ENCODE assay signal across 31 mouse cellular contexts in genomic region chr1:39434264-39434663, GRCm38 (mm10). TPM values are rescaled to one million over a fixed set of nuclear protein-coding genes. Genes with fewer than 3 reads are reported as not detected.
A peak's percentile ranks its signal among the peaks of the same experiment; 100 is the strongest.
DNase-seq lines count a peak whose midpoint lies in the region; ATAC-seq and TF ChIP-seq lines count a peak whose summit lies in the region.
"Had no signal": no experiment of that assay in that cellular context is flagged by ENCODE, and none has a peak within 500 bp of the region (broad histone marks: within the 10 kb centered on the region; RNA-seq: fewer than 3 reads in every experiment).

No protein-coding gene starts in this region.

- H3K4me3 ChIP-seq in intestine, postnatal 0 days (ENCODE audit: low read depth, low read length) = no peak overlapping the region
- H3K4me3 ChIP-seq in intestine, embryonic 15.5 days (replicated peaks) = no peak overlapping the region
- H3K4me3 ChIP-seq in liver, embryonic 14.5 days (ENCODE audit: insufficient read depth in 1 of 2, low read depth in 2 of 2, low read length in 2 of 2) = no peak overlapping the region
- H3K4me3 ChIP-seq in liver, embryonic 12.5 days = no peak overlapping the region
- H3K4me3 ChIP-seq in liver, postnatal 0 days (ENCODE audit: low read depth, low read length) = no peak overlapping the region
- H3K4me3 ChIP-seq: embryonic facial prominence, embryonic 10.5 days; embryonic facial prominence, embryonic 13.5 days; erythroblast, embryonic 14.5 days; forebrain, embryonic 12.5 days; forebrain, embryonic 15.5 days; heart, adult 2 months; heart, embryonic 10.5 days; heart, embryonic 13.5 days had no signal

- no peak overlapping the region for H3K27ac ChIP-seq in intestine, postnatal 0 days (ENCODE audit: low read depth, low read length)
- no peak overlapping the region for H3K27ac ChIP-seq in intestine, embryonic 15.5 days
- no peak overlapping the region for H3K27ac ChIP-seq in liver, embryonic 14.5 days
- H3K27ac ChIP-seq in liver, embryonic 12.5 days = no peak overlapping the region
- peak overlapping the region; percentile 97 for H3K27ac ChIP-seq in liver, postnatal 0 days (ENCODE audit: low read depth)
- H3K27ac ChIP-seq: embryonic facial prominence, embryonic 10.5 days; embryonic facial prominence, embryonic 13.5 days; forebrain, embryonic 12.5 days; forebrain, embryonic 15.5 days; heart, adult 2 months; heart, embryonic 10.5 days; heart, embryonic 13.5 days; hindbrain, embryonic 14.5 days had no signal

- no peaks in the 10 kb centered on the region for H3K27me3 ChIP-seq in intestine, postnatal 0 days (replicated peaks; ENCODE audit: control insufficient read depth, insufficient read depth, low read length)
- no peaks in the 10 kb centered on the region for H3K27me3 ChIP-seq in intestine, embryonic 15.5 days (replicated peaks)
- no peaks in the 10 kb centered on the region for H3K27me3 ChIP-seq in liver, embryonic 14.5 days (ENCODE audit: control insufficient read depth, insufficient read depth, low read length)
- no peaks in the 10 kb centered on the region for H3K27me3 ChIP-seq in liver, embryonic 12.5 days (replicated peaks)
- no peaks in the 10 kb centered on the region for H3K27me3 ChIP-seq in liver, postnatal 0 days (ENCODE audit: insufficient read depth, low read length)
- H3K27me3 ChIP-seq: CH12.LX; embryonic facial prominence, embryonic 13.5 days; forebrain, embryonic 12.5 days; forebrain, embryonic 15.5 days; heart, embryonic 13.5 days; Patski had no signal

- no peak for TF ChIP-seq CTCF in intestine, postnatal 0 days (IDR thresholded peaks at IDR 0.05; ENCODE audit: low read depth)
- TF ChIP-seq CTCF in liver, embryonic 14.5 days (IDR thresholded peaks at IDR 0.05; ENCODE audit: low read depth) = no peak
- TF ChIP-seq CTCF in liver, postnatal 0 days (IDR thresholded peaks at IDR 0.05; ENCODE audit: low read depth) = no peak

- peak overlapping the region; percentile 37 for H3K4me2 ChIP-seq in intestine, postnatal 0 days (replicated peaks; ENCODE audit: low read depth)
- no peak overlapping the region for H3K4me2 ChIP-seq in intestine, embryonic 15.5 days (replicated peaks)
- H3K4me2 ChIP-seq in liver, embryonic 14.5 days (ENCODE audit: low read depth) = peak overlapping the region; percentile 4; the same call in 1 of the 2 replicates
- no peak overlapping the region for H3K4me2 ChIP-seq in liver, embryonic 12.5 days
- H3K4me2 ChIP-seq in liver, postnatal 0 days (ENCODE audit: low read depth, low read length) = peak overlapping the region; percentile 55
- H3K4me2 ChIP-seq: embryonic facial prominence, embryonic 13.5 days; forebrain, embryonic 12.5 days; forebrain, embryonic 15.5 days; heart, embryonic 13.5 days; hindbrain, embryonic 14.5 days had no signal

- 58% methylated on average over 6 of the region's 6 CpGs for WGBS in intestine, postnatal 0 days
- 68% methylated on average over 6 of the region's 6 CpGs for WGBS in intestine, embryonic 15.5 days
- WGBS in liver, embryonic 14.5 days (ENCODE audit: insufficient replicate concordance) = 72% methylated on average over 6 of the region's 6 CpGs
- WGBS in liver, embryonic 12.5 days (ENCODE audit: insufficient replicate concordance) = 78% methylated on average over 6 of the region's 6 CpGs
- 52% methylated on average over 6 of the region's 6 CpGs for WGBS in liver, postnatal 0 days (ENCODE audit: insufficient replicate concordance)

- H3K4me1 ChIP-seq in intestine, postnatal 0 days (replicated peaks; ENCODE audit: control insufficient read depth, insufficient read depth, low read length) = 0 out of 2 replicates have a peak, but pooled peaks cover 5% of the 10 kb centered on the region
- 0 out of 2 replicates have a peak, but pooled peaks cover 3% of the 10 kb centered on the region for H3K4me1 ChIP-seq in intestine, embryonic 15.5 days (replicated peaks)
- peaks cover 18 to 38% of the 10 kb centered on the region in 2 experiments for H3K4me1 ChIP-seq in liver, embryonic 14.5 days (replicated peaks; ENCODE audit: control insufficient read depth in 2 of 2, insufficient read depth in 2 of 2, low read length in 1 of 2)
- peaks cover 41% of the 10 kb centered on the region for H3K4me1 ChIP-seq in liver, embryonic 12.5 days
- H3K4me1 ChIP-seq in liver, postnatal 0 days (ENCODE audit: insufficient read depth) = peaks cover 42% of the 10 kb centered on the region
- H3K4me1 ChIP-seq: embryonic facial prominence, embryonic 10.5 days; embryonic facial prominence, embryonic 13.5 days; forebrain, embryonic 12.5 days; forebrain, embryonic 15.5 days had no signal

- no peaks in the 10 kb centered on the region for H3K9me3 ChIP-seq in intestine, postnatal 0 days (ENCODE audit: control insufficient read depth)
- H3K9me3 ChIP-seq in intestine, embryonic 15.5 days = no peaks in the 10 kb centered on the region
- H3K9me3 ChIP-seq in liver, embryonic 14.5 days (ENCODE audit: control insufficient read depth, low read length) = no peaks in the 10 kb centered on the region
- H3K9me3 ChIP-seq in liver, embryonic 12.5 days (replicated peaks) = no peaks in the 10 kb centered on the region
- no peaks in the 10 kb centered on the region for H3K9me3 ChIP-seq in liver, postnatal 0 days (ENCODE audit: low read length)
- H3K9me3 ChIP-seq: embryonic facial prominence, embryonic 10.5 days; embryonic facial prominence, embryonic 13.5 days; forebrain, embryonic 12.5 days; forebrain, embryonic 15.5 days; G1E; heart, embryonic 10.5 days; heart, embryonic 13.5 days had no signal

- H3K9ac ChIP-seq in intestine, postnatal 0 days (ENCODE audit: low read depth, low read length) = no peak overlapping the region
- no peak overlapping the region for H3K9ac ChIP-seq in intestine, embryonic 15.5 days
- H3K9ac ChIP-seq in liver, embryonic 14.5 days (replicated peaks) = no peak overlapping the region
- no peak overlapping the region for H3K9ac ChIP-seq in liver, embryonic 12.5 days
- H3K9ac ChIP-seq in liver, postnatal 0 days (replicated peaks) = peak overlapping the region; percentile 50
- H3K9ac ChIP-seq: embryonic facial prominence, embryonic 13.5 days; forebrain, embryonic 12.5 days; forebrain, embryonic 15.5 days; heart, embryonic 13.5 days; hindbrain, embryonic 14.5 days had no signal

- DNase-seq in liver, embryonic 14.5 days (ENCODE audit: low read depth in 3 of 3, low spot score in 3 of 3) = no peak
- no peak for DNase-seq in liver, postnatal 0 days
- no peak for DNase-seq in layer of hippocampus, adult 18-20 months (ENCODE audit: low spot score in 2 of 2)
- DNase-seq in adrenal gland, adult (ENCODE audit: inconsistent age in 2 of 2, low spot score in 1 of 2) = no peak
- DNase-seq: adrenal gland, adult 2 months; adrenal gland, postnatal 14 days; B cell, adult 2 months; cerebellum, adult 11-12 months; cerebellum, adult 8-10 months; cerebellum, postnatal 10 days; cerebellum, postnatal 36 days; embryo, embryonic 11 days; gastrocnemius, postnatal 25 days; heart, adult 2 months; heart, postnatal 14 days; heart, postnatal 4 days had no signal

- ATAC-seq in intestine, postnatal 0 days = no peak
- ATAC-seq in intestine, embryonic 15.5 days = no peak
- no peak for ATAC-seq in liver, embryonic 14.5 days (ENCODE audit: insufficient read depth)
- ATAC-seq in liver, embryonic 12.5 days = no peak
- ATAC-seq in granulocyte monocyte progenitor cell, adult 5-6 weeks (replicated peaks; ENCODE audit: poor library complexity, severe bottlenecking) = peak; percentile 16
- peak; percentile 79 for ATAC-seq in liver, postnatal 0 days
- ATAC-seq: forebrain, embryonic 15.5 days; Patski had no signal

- no peak for TF ChIP-seq EP300 in liver, embryonic 14.5 days (IDR thresholded peaks at IDR 0.05; ENCODE audit: low read depth)
- TF ChIP-seq EP300 in liver, postnatal 0 days (IDR thresholded peaks at IDR 0.05; ENCODE audit: low read depth) = peak; percentile 86

- H3K36me3 ChIP-seq in intestine, postnatal 0 days (ENCODE audit: control insufficient read depth, insufficient read depth) = no peaks in the 10 kb centered on the region; the same call in 1 of the 2 replicates
- no peaks in the 10 kb centered on the region for H3K36me3 ChIP-seq in intestine, embryonic 15.5 days
- no peaks in the 10 kb centered on the region for H3K36me3 ChIP-seq in liver, embryonic 14.5 days (replicated peaks; ENCODE audit: control insufficient read depth, insufficient read depth, low read depth)
- no peaks in the 10 kb centered on the region for H3K36me3 ChIP-seq in liver, embryonic 12.5 days
- 0 out of 2 replicates have a peak, but pooled peaks cover 2% of the 10 kb centered on the region for H3K36me3 ChIP-seq in liver, postnatal 0 days (replicated peaks; ENCODE audit: insufficient read depth, low read length)
- H3K36me3 ChIP-seq: embryonic facial prominence, embryonic 10.5 days; embryonic facial prominence, embryonic 13.5 days; forebrain, embryonic 12.5 days; forebrain, embryonic 15.5 days; heart, embryonic 10.5 days; heart, embryonic 13.5 days had no signal

RNA-seq across cellular contexts. Expression of gene Tbc1d8, which starts 44.3 kb away (rescaled TPM):
- polyA plus RNA-seq in intestine, postnatal 0 days (2015; fragmentation: Nextera tagmentation; extraction: Ambion mirVana) = 4.2 and 4.7 TPM in 2 replicates
- polyA plus RNA-seq in intestine, embryonic 15.5 days (2015; fragmentation: Nextera tagmentation; extraction: Ambion mirVana) = 8.6 and 8.7 TPM in 2 replicates
- polyA plus RNA-seq in liver, embryonic 14.5 days (2012; rRNA removed) = 2.2 and 3.1 TPM in 2 replicates
- 2.5 and 2.9 TPM in 2 replicates for polyA plus RNA-seq in liver, embryonic 14.5 days (2014; fragmentation: Nextera tagmentation; extraction: Ambion mirVana)
- polyA plus RNA-seq in liver, embryonic 12.5 days (2016; fragmentation: Nextera tagmentation; extraction: Ambion mirVana) = 4.9 and 5.0 TPM in 2 replicates
- 14.2 and 44.5 TPM in 2 replicates for total RNA-seq in granulocyte monocyte progenitor cell, adult 5-6 weeks (2014; fragmentation: Nextera tagmentation)
- 9.7 and 13.8 TPM in 2 replicates for total RNA-seq in granulocyte monocyte progenitor cell, adult 5-6 weeks (2017)
- polyA plus RNA-seq in liver, postnatal 0 days (2015; fragmentation: Nextera tagmentation; extraction: Ambion mirVana) = 7.2 and 8.8 TPM in 2 replicates
- total RNA-seq in layer of hippocampus, adult 18-20 months (2021) = 10 to 100 TPM in 1 of 2 experiments, 1 to 10 TPM in 1; 8.8 to 12.4 TPM

Comparison
In these comparisons a context has a peak if more than half of its experiments do, and no peak if none do; other contexts are left out.
1. ATAC-seq: peak in granulocyte monocyte progenitor cell, adult 5-6 weeks (single experiment) and liver, postnatal 0 days (single experiment); none in intestine, postnatal 0 days (single experiment), intestine, embryonic 15.5 days (single experiment), liver, embryonic 14.5 days (single experiment) and liver, embryonic 12.5 days (single experiment).
2. H3K4me2 ChIP-seq: peak in intestine, postnatal 0 days (single experiment), liver, embryonic 14.5 days (single experiment) and liver, postnatal 0 days (single experiment); none in intestine, embryonic 15.5 days (single experiment) and liver, embryonic 12.5 days (single experiment).